Mouse (Mus musculus) stomach, embryonic 14.5 days (tissue): ENCODE measurements at regions not wholly inside any gene's neighbourhood (a gene's known extent, or its start where the extent isn't known, plus 50 kb on each side); places are given as distances from the start of the nearest gene placed in this dataset.
"Not testable (repeated sequence)": the region's sequence is repeated elsewhere in the genome, so short reads cannot be mapped to it uniquely, and the experiment has no call there.

Source experiments
- ATAC-seq: fragments of 200-750 bp; cut with Nextera tagmentation; 2 replicates; pipeline ENCODE4 v1.8.0; 2017; ENCODE audit warnings: low read depth, moderate TSS enrichment; ENCODE audit not compliant: insufficient number of reproducible peaks, insufficient read depth, low FRiP score
- H3K27ac ChIP-seq: fragments of 300-500 bp; sonication (generic); 2 replicates; pipeline ENCODE4 v1.5.1; 2014; ENCODE audit warnings: mild to moderate bottlenecking, low read length, moderate library complexity, mixed read lengths
- H3K27me3 ChIP-seq: fragments of 300-500 bp; sonication (generic); 2 replicates; pipeline ENCODE4 v1.6.1; 2014; ENCODE audit warnings: low read length, control low read depth, mixed read lengths; ENCODE audit not compliant: control insufficient read depth, insufficient read depth
- H3K36me3 ChIP-seq: fragments of 300-500 bp; sonication (generic); 2 replicates; pipeline ENCODE4 v1.6.1; 2014; ENCODE audit warnings: mild to moderate bottlenecking, control low read depth, low read length, moderate library complexity, mixed read lengths; ENCODE audit not compliant: control insufficient read depth, insufficient read depth
- H3K4me1 ChIP-seq: fragments of 300-500 bp; sonication (generic); 2 replicates; pipeline ENCODE4 v1.6.1; 2014; ENCODE audit warnings: low read length, control low read depth, mixed read lengths; ENCODE audit not compliant: control insufficient read depth, insufficient read depth
- H3K4me2 ChIP-seq: fragments of 300-500 bp; sonication (generic); replicated peaks from 2 replicates; pipeline ENCODE4 v1.6.1; 2014; ENCODE audit warnings: low read depth, low read length, control low read depth
- H3K4me3 ChIP-seq: fragments of 300-500 bp; sonication (generic); 2 replicates; pipeline ENCODE4 v1.5.1; 2014; ENCODE audit warnings: low read depth, low read length, control low read depth
- H3K9ac ChIP-seq: fragments of 300-500 bp; sonication (generic); replicated peaks from 2 replicates; pipeline ENCODE4 v1.6.1; 2014; ENCODE audit warnings: low read depth, mild to moderate bottlenecking, control low read depth, low read length, moderate library complexity, mixed read lengths
- H3K9me3 ChIP-seq: fragments of 300-500 bp; sonication (generic); 2 replicates; pipeline ENCODE4 v1.6.1; 2016; ENCODE audit warnings: low read depth, low read length, control low read depth; ENCODE audit not compliant: control insufficient read depth
- WGBS: fragments of 180-500 bp; shearing (Covaris S2); extraction: QIAGEN DNeasy Blood & Tissue Kit; methylation state at CpG from one replicate; pipeline ENCODE4 v1.1.7; 2014; 5-methylcytosine and 5-hydroxymethylcytosine counted together

GRCm38 (mm10) chr1:12115041-12115828 lies 701.3 kb downstream of the A830018L16Rik start:
- no peak overlapping the region for H3K9ac ChIP-seq
- ATAC-seq = no peak
- H3K9me3 ChIP-seq = no peaks in the 10 kb centered on the region
- H3K4me1 ChIP-seq = no peaks in the 10 kb centered on the region
- H3K36me3 ChIP-seq = no peaks in the 10 kb centered on the region
- H3K4me3 ChIP-seq = no peak overlapping the region
- no peak overlapping the region for H3K4me2 ChIP-seq
- H3K27me3 ChIP-seq = no peaks in the 10 kb centered on the region
- H3K27ac ChIP-seq = no peak overlapping the region

GRCm38 (mm10) chr1:12117083-12117482 lies 703.2 kb downstream of the A830018L16Rik start:
- Histone ChIP-seq H3K27ac (no peak overlapping the region), H3K9me3 (no peaks in the 10 kb centered on the region), H3K4me1 (no peaks in the 10 kb centered on the region), H3K27me3 (no peaks in the 10 kb centered on the region), H3K4me3 (no peak overlapping the region), H3K9ac (no peak overlapping the region), H3K36me3 (no peaks in the 10 kb centered on the region), H3K4me2 (no peak overlapping the region)
- no peak for ATAC-seq
- WGBS = 64% methylated on average over 4 of the region's 4 CpGs

- Histone ChIP-seq H3K4me1 (no peaks in the 10 kb centered on the region), H3K27me3 (no peaks in the 10 kb centered on the region), H3K9me3 (no peaks in the 10 kb centered on the region), H3K36me3 (no peaks in the 10 kb centered on the region), H3K4me3 (no peak overlapping the region), H3K4me2 (no peak overlapping the region), H3K27ac (no peak overlapping the region), H3K9ac (no peak overlapping the region)
- WGBS = 85% methylated on average over 7 of the region's 7 CpGs
- no peak for ATAC-seq
Measured at GRCm38 (mm10) chr1:12120926-12121325, 707.0 kb downstream of the A830018L16Rik start.

- H3K9ac ChIP-seq, H3K4me2 ChIP-seq, H3K36me3 ChIP-seq, H3K27me3 ChIP-seq, H3K27ac ChIP-seq, ATAC-seq, H3K9me3 ChIP-seq, H3K4me1 ChIP-seq, H3K4me3 ChIP-seq: not testable (repeated sequence)
- 67% methylated on average over 2 of the region's 2 CpGs for WGBS
Measured at GRCm38 (mm10) chr1:12126611-12127010, 712.7 kb downstream of the A830018L16Rik start.

- H3K9ac ChIP-seq = no peak overlapping the region
- no peaks in the 10 kb centered on the region for H3K36me3 ChIP-seq
- no peak overlapping the region for H3K4me3 ChIP-seq
- no peaks in the 10 kb centered on the region for H3K27me3 ChIP-seq
- H3K27ac ChIP-seq = no peak overlapping the region
- no peaks in the 10 kb centered on the region for H3K9me3 ChIP-seq
- 85% methylated on average over 10 of the region's 10 CpGs for WGBS
- ATAC-seq = no peak
- no peak overlapping the region for H3K4me2 ChIP-seq
- no peaks in the 10 kb centered on the region for H3K4me1 ChIP-seq
Measured at GRCm38 (mm10) chr1:12170503-12170902, 756.6 kb downstream of the A830018L16Rik start.

- H3K27me3 ChIP-seq = no peaks in the 10 kb centered on the region
- H3K4me2 ChIP-seq = no peak overlapping the region
- no peaks in the 10 kb centered on the region for H3K36me3 ChIP-seq
- 40% methylated on average over 5 of the region's 5 CpGs for WGBS
- H3K4me1 ChIP-seq = no peaks in the 10 kb centered on the region
- H3K9ac ChIP-seq = no peak overlapping the region
- no peak for ATAC-seq
- H3K9me3 ChIP-seq = no peaks in the 10 kb centered on the region
- H3K27ac ChIP-seq = no peak overlapping the region
- H3K4me3 ChIP-seq = no peak overlapping the region
Measured at GRCm38 (mm10) chr1:12189646-12190233, 775.8 kb downstream of the A830018L16Rik start.

- 38% methylated on average over 1 of the region's 1 CpGs for WGBS
- Histone ChIP-seq H3K9me3 (no peaks in the 10 kb centered on the region), H3K9ac (no peak overlapping the region), H3K27me3 (no peaks in the 10 kb centered on the region), H3K27ac (no peak overlapping the region), H3K4me1 (no peaks in the 10 kb centered on the region), H3K4me2 (no peak overlapping the region), H3K4me3 (no peak overlapping the region), H3K36me3 (no peaks in the 10 kb centered on the region)
- no peak for ATAC-seq
Measured at GRCm38 (mm10) chr1:12192588-12192987, 778.7 kb downstream of the A830018L16Rik start.

GRCm38 (mm10) chr1:12231089-12231488 lies 817.2 kb downstream of the A830018L16Rik start:
- no peak for ATAC-seq
- Histone ChIP-seq H3K9me3 (no peaks in the 10 kb centered on the region), H3K4me2 (no peak overlapping the region), H3K4me3 (no peak overlapping the region), H3K27ac (no peak overlapping the region), H3K4me1 (no peaks in the 10 kb centered on the region), H3K9ac (no peak overlapping the region), H3K27me3 (no peaks in the 10 kb centered on the region), H3K36me3 (no peaks in the 10 kb centered on the region)
- 37% methylated on average over 1 of the region's 1 CpGs for WGBS

GRCm38 (mm10) chr1:12242090-12242489 lies 828.2 kb downstream of the A830018L16Rik start:
- Histone ChIP-seq H3K4me3 (no peak overlapping the region), H3K36me3 (no peaks in the 10 kb centered on the region), H3K27ac (no peak overlapping the region), H3K4me2 (no peak overlapping the region), H3K9ac (no peak overlapping the region), H3K27me3 (no peaks in the 10 kb centered on the region), H3K4me1 (no peaks in the 10 kb centered on the region), H3K9me3 (no peaks in the 10 kb centered on the region)
- ATAC-seq = no peak
